Mouse (Mus musculus) MEL (cell line): Measurements from ENCODE around the gene Mindy4b-ps.

Experiments
- CTCF ChIP-seq, 3 experiments: IDR thresholded peaks in 2 of 3; conservative IDR thresholded peaks in 1 of 3; 2 replicates each; pipeline ENCODE4 v1.5.1; 2011 to 2012; ENCODE audit warnings: low read length in 3 of 3, low read depth in 2 of 3, mild to moderate bottlenecking in 2 of 3, improper control_type of control experiment in 1 of 3, inconsistent platforms in 1 of 3, mixed read lengths in 1 of 3, moderate library complexity in 1 of 3; ENCODE audit not compliant: control insufficient read depth in 1 of 3, insufficient read depth in 1 of 3, poor library complexity in 1 of 3, severe bottlenecking in 1 of 3
- EP300 ChIP-seq, 2 experiments: IDR thresholded peaks; 2 replicates each; pipeline ENCODE4 v1.6.1; 2011; ENCODE audit warnings: improper control_type of control experiment in 2 of 2, low read length in 2 of 2, low read depth in 1 of 2, mild to moderate bottlenecking in 1 of 2
- MXI1 ChIP-seq: IDR thresholded peaks from 2 replicates; pipeline ENCODE4 v1.6.1; 2011; ENCODE audit warnings: mild to moderate bottlenecking, low read depth, low read length, improper control_type of control experiment
- RAD21 ChIP-seq: IDR thresholded peaks from 2 replicates; pipeline ENCODE4 v1.6.1; 2011; ENCODE audit warnings: mild to moderate bottlenecking, low read depth, low read length, improper control_type of control experiment
- TAL1 ChIP-seq: IDR thresholded peaks from 2 replicates; pipeline ENCODE4 v1.6.1; 2012; ENCODE audit warnings: mild to moderate bottlenecking, inconsistent platforms, low read length, moderate library complexity, mixed read lengths

DNA sequence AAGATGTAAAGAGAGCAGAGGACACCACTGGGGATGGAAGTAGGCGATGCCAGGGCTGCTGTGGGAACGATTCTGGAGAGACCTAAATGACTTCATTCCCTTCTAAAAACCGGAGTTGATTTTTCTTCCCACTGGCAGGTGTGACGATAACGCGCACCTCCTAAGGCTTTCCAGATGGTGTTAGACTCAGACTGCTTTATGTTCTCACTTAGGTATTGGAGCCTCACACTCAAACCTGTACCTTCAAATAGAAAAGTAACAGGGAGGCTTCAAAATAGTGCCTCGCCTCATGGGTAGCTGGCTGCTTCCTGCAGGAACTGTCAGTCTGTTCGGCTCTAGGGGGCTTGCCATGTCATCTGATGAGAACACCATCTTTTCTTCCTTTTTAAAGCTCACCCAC is 23.9 kb downstream of the Mindy4b-ps start:
- TF ChIP-seq MXI1 (no peak), CTCF (IDR thresholded peaks at IDR 0.05 in 2 of 3, conservative IDR thresholded peaks at IDR 0.05 in 1 of 3; ENCODE audit: control insufficient read depth in 1 of 3, insufficient read depth in 1 of 3, low read depth in 2 of 3, low read length in 3 of 3, poor library complexity in 1 of 3, severe bottlenecking in 1 of 3) (no peak), RAD21 (no peak), TAL1 (no peak), EP300 (IDR thresholded peaks at IDR 0.05; ENCODE audit: low read depth in 1 of 2, low read length in 2 of 2) (no peak)
